Mouse (Mus musculus) urinary bladder, postnatal 10 days (tissue): ENCODE measurements around the gene Ass1.

Source experiments
- DNase-seq: peaks from one replicate; pipeline ENCODE4 v3.0.0; 2022; ENCODE audit warnings: low spot score

Gene Ass1

DNA sequence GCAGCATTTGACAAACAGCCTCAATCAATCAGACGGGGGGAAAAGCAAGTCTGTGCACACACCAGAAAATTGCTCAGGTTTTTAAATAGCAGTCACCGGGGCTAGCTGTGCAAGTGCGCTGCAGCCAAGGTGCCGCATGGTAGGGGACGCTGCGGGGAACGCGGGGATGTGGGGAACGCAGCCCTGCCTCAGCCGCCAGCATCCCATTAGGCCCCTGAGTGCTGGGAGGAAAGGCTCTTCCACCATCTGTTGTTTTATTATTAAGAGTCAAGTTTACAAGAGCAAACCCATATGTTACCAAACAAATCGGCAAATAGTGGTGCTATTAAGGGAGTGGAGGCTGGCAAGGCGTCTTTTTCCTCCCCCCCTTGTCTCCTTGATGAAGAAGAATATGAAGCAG is 19.2 kb downstream of the Ass1 start:
- no peak for DNase-seq

DNA sequence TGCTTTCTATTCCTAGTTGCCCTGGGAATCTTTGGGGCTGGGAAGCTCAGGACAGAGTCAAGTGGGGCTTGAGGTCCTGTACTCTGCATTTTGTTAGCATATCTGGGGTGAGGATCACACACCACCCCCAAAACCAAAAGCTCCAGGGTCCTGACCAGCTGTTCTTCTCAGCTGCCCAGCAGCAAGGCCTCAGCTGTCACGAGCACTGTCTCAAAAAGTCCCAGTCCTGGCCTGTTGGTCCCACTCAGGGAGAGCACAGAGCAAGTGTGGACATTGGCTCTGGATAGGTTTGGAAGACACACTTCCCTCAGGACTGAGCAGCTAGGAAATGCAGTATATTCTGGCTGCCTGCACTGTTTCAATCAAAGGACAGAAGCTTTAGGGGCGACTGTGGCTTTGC is 20.5 kb downstream of the Ass1 start:
- DNase-seq = no peak

DNA sequence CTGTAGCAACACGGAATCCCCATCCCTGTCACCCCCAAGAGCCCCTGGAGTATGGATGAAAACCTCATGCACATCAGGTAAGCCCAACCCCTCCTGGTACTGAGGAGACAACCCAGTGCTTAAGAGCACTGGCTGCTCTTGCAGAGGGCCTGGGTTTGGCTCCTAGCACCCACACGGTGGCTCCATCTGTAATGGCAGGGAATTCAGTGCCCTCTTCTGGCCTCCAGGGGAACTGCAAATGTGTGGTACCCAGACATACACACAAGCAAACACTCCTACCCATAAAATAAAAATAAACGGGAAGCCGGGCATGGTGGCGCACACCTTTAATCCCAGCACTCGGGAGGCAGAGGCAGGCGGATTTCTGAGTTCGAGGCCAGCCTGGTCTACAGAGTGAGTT is 22.3 kb downstream of the Ass1 start:
- DNase-seq = no peak

DNA sequence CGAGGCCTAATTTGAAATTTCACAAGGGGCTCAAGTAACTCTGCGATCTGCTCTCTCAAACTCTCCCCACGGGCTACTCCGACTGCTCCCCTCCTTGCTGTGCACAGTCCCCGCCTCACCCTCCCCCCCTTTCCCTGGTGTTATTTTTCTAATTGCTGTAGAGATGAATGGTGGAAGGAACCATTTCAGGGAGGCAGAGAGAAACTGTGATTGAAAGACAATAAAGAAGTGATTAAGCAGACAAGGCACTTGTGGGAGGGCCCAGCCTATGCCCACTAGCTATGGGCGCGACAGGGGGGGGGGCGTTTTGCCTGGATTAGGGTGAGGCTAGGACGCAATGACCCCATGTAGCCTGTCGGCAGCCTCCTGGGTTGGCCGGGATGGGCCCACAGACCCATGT is 23.2 kb downstream of the Ass1 start:
- no peak for DNase-seq

DNA sequence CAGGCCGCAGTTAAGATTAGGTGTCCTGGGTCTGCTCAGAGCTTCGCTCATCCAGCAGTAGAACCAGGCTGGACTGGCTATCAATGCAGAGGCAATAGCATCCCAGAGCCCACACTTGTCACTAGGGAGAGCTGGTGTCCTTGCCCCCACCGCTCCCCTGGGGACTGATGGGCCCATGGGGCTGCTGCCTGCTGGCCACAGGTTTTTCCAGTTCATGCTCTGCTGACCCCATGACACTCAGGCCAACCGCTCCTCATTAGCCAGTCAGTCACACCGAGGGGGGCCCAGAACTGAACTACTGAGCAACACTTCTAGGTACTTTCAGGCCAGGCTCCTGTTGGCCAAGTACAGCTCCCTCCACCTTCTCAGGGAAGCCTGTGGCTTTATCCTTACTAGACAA is 24.3 kb downstream of the Ass1 start:
- no peak for DNase-seq

- no peak for DNase-seq
These were observed 25.1 kb downstream of the Ass1 start for GRCm38 (mm10) chr2:31495046-31495476.

DNA sequence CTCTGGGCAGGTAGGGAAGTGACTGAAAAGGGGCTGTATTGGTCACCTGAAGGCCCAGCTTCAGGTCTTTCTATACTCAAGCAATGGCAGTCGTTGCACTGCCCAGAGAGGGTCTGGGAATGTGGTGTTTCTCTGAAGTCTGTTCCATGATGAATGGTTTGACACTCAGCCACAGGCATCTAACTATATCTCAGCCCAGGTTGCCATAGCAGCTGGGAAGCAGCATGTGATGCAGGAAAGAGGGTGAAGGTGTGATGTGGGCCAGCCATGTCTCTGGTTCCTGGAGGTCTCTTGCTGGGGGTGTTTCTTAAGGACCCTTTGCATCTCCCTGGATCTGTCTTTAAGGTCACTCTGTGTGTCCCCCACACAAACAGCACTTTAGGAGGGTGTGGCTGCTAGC is 26.1 kb downstream of the Ass1 start:
- no peak for DNase-seq

DNA sequence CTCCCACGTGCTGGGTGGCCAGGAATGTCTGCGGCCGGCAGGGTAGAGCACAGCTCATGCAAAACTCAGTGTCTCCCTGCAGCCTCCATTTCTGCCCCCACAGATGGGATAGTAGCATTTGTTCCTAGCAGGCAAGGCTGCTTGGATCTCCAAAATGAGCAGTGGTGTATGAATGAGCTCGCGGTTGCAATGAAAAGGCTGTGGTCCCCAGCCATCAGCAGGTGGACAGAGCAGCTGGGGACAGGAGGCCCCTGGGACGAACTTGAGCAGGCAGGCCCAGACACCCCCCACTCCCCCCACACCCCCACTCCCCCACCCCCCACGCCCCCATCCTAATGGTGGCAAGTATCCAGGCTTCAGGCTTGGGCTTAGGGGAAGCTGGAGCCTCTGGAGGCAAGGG is 27.1 kb downstream of the Ass1 start:
- no peak for DNase-seq

DNA sequence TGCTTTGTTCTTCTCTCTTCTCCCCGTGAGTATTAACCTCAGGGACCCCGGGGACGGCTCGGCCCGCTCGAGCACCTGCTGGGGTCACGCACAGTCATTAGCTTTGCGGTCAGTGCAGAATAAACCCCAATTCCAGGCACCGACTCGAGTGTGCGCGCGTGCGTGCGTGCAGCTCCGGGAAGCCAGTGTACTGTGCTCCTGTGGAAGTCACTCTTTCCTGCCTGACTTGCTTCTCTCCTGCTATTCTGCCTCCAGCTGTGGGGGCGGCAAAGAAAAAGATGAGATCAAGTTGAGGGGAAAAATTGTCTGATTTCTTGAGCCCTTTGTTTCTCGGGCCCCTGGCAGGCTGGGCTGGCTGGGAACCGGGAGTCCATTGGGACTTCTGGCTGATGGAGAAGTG is 27.6 kb downstream of the Ass1 start:
- no peak for DNase-seq

GRCm38 (mm10) chr2:31499327-31500291 is 29.6 kb downstream of the Ass1 start:
- no peak for DNase-seq

GRCm38 (mm10) chr2:31500292-31501204 is 30.5 kb downstream of the Ass1 start:
- DNase-seq = no peak

GRCm38 (mm10) chr2:31501448-31502130 is 31.6 kb downstream of the Ass1 start:
- DNase-seq = no peak

DNA sequence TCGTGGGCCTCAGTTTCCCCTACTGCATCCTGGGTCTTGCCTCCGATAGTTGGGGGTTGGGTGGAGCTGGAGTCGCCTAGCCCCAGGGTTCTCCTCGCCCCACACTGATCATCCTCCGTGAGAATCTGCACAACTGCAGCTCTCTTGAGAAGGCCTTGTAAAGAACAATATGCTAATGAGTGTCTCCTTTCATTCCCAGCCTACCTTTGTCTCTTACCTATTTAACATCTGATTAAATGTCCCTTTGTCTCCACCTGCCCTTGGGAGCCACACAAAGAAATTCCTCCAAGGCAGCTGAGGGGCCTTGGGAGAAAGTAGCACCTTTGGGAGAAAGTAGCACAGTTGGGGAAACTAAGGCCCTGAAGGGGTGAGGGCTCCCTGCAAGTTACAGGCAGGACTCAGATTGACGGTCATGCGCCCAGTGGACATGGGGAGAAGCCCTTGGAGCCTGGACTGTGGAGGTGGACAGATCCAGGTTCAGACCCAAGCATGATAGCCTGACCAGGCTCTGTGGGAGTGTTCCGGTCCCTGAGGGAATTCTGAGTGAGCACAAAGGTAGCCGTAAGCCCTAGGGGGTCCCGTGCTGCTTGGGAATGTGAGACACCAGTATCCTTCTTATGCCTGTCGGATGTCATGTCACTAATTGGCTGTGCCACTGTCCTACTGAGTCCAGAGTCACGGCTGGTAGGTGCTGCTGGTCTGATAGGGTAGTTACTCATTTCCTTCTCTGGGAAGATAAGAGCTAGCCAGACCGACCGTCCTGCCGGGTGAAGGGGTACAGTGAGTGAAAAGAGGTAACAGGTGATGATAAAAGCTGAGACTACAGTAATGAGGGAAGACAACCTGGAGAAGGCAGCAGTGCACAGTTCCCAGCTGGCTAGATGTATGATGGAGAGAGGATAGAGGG is 32.9 kb downstream of the Ass1 start:
- DNase-seq = no peak

DNA sequence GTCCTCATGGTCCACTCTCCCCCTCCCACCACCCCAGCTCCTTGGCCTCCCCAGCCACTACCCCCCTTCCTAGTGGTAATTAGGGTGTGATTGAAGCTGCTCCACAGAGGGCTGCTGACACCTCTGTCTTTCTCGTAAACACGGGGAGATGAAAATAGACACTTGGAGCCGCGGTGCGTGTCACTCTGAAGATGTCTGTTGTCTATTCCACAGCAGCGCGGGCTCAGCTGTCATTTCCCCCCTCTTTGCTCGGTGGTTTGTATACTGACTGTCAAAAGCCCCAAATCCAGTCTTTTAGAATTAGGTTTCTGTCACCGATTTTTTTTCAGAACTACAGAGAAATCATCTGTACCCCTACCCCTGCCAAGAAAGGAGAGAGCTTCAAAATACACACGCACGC is 35.5 kb downstream of the Ass1 start:
- no peak for DNase-seq

DNA sequence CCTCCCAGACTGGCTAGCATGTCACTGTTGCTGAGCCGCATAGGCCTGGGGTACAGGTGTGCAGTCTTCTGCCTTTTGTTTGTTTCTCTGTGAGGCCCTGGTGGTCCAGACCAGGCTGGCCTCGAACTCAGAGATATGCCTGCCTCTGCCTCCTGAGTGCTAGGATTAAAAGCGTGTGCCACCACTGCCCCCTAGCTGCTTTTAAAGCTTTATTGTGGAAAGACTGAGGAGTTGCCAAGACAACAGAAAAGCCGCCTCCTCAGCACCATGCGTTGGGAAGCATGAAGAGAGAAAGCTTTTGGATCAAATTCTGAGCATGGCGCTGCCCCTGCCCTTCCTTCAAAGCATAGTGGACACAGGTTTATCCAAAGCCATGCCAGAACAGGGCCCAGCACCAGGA is 38.8 kb downstream of the Ass1 start:
- no peak for DNase-seq

- no peak for DNase-seq
These were observed 41.3 kb downstream of the Ass1 start for GRCm38 (mm10) chr2:31511316-31511715.

GRCm38 (mm10) chr2:31516557-31516956 is 46.5 kb downstream of the Ass1 start:
- DNase-seq = no peak

GRCm38 (mm10) chr2:31521800-31522335 is 51.9 kb downstream of the Ass1 start:
- DNase-seq = no peak

DNA sequence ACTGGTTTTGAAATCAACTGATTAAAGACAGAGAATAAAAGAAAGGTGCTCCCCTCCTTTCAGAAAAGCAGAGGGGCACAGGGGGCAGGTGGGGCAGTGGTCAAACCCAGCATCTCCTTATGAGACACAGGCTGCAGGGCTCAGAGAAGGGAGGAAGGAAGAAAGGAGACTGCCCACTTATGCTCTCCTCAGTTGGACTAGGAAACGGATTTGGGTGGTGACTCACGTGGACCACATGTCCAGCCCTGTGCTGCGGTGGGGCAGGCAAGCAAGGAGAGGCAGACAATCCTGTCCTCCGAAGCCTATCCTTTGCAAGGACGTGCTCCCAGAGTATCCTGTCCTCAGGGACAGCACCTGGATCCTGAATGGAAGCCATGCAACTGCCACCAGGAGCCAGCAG is 54.6 kb downstream of the Ass1 start:
- no peak for DNase-seq

DNA sequence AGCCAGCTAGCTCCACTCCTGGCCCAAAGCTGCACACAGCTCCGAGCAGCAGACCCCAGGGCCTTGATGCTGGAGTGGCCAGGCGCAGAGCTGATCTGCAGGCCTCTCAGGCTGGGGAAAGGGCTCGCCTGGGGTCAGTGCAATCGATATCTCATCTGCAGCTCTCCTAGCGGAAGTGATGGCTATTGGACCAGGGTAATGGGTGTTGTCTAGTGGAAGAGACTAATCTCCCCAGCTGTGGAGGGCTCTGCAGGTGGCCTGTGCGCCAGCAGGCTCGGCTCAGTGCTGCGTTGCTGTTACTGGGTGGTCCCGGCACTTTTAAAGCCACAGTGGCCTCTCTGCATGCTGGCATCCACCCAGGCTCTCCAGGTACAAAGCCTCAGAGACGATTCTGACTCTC is 55.8 kb downstream of the Ass1 start:
- no peak for DNase-seq

GRCm38 (mm10) chr2:31530201-31530600 is 60.2 kb downstream of the Ass1 start:
- DNase-seq = no peak
